Comparison of ENCODE assay signal across 24 mouse cellular contexts in genomic region chr8:119263750-119264149, GRCm38 (mm10).
DNase-seq lines count a peak whose midpoint lies in the region; ATAC-seq lines count a peak whose summit lies in the region.
"Had no signal": no experiment of that assay in that cellular context is flagged by ENCODE, and none has a peak within 500 bp of the region (broad histone marks: within the 10 kb centered on the region; RNA-seq: fewer than 3 reads in every experiment).

No protein-coding gene starts in this region.

- 72% methylated on average over 7 of the region's 7 CpGs for WGBS in neural tube, embryonic 11.5 days
- 91% methylated on average over 7 of the region's 7 CpGs for WGBS in forebrain, embryonic 12.5 days

- H3K4me1 ChIP-seq in neural tube, embryonic 11.5 days (ENCODE audit: control insufficient read depth, insufficient read depth, low read length): no peaks in the 10 kb centered on the region
- no peaks in the 10 kb centered on the region for H3K4me1 ChIP-seq in forebrain, embryonic 12.5 days
- H3K4me1 ChIP-seq: forebrain, embryonic 10.5 days; heart, embryonic 15.5 days; kidney, embryonic 15.5 days; limb, embryonic 10.5 days; liver, embryonic 15.5 days; lung, embryonic 15.5 days had no signal

- H3K9me3 ChIP-seq in neural tube, embryonic 11.5 days (ENCODE audit: control insufficient read depth, low read length): no peaks in the 10 kb centered on the region
- H3K9me3 ChIP-seq in forebrain, embryonic 12.5 days: no peaks in the 10 kb centered on the region
- H3K9me3 ChIP-seq: forebrain, embryonic 10.5 days; heart, embryonic 15.5 days; kidney, embryonic 15.5 days; limb, embryonic 10.5 days; liver, embryonic 15.5 days; lung, embryonic 15.5 days had no signal

- H3K27ac ChIP-seq in neural tube, embryonic 11.5 days (ENCODE audit: low read depth, low read length): no peak overlapping the region
- no peak overlapping the region for H3K27ac ChIP-seq in forebrain, embryonic 12.5 days
- H3K27ac ChIP-seq: forebrain, embryonic 10.5 days; gastrocnemius, adult 2 months; heart, embryonic 15.5 days; kidney, embryonic 15.5 days; left cerebral cortex, adult 2 months; limb, embryonic 10.5 days; liver, embryonic 15.5 days; lung, embryonic 15.5 days had no signal

- DNase-seq in embryo, embryonic 11 days: peak; percentile 18
- DNase-seq in embryo, embryonic 10.5 days (ENCODE audit: low spot score): no peak
- peak; percentile 18 for DNase-seq in neural tube, embryonic 11.5 days (ENCODE audit: low spot score)
- no peak for DNase-seq in neural tube, embryonic 10.5 days (ENCODE audit: extremely low spot score, low spot score)
- peak; percentile 56 for DNase-seq in cerebellum, adult 9-11 months
- peak; percentile 24 for DNase-seq in mesoderm, embryonic 11.5 days (ENCODE audit: low read depth, low spot score)
- DNase-seq in heart, adult 11 months: no peak
- DNase-seq: adrenal gland, postnatal 36 days; gastrocnemius, adult 2 months; heart, postnatal 36 days; kidney, adult 11 months; liver; lung, postnatal 36 days; right cerebral cortex, postnatal 25 days; spleen, adult 18-20 months had no signal

- no peak overlapping the region for H3K4me3 ChIP-seq in neural tube, embryonic 11.5 days (ENCODE audit: low read depth, low read length)
- no peak overlapping the region for H3K4me3 ChIP-seq in forebrain, embryonic 12.5 days (replicated peaks)
- H3K4me3 ChIP-seq: forebrain, embryonic 10.5 days; gastrocnemius, adult 2 months; heart, embryonic 15.5 days; kidney, embryonic 15.5 days; left cerebral cortex, adult 2 months; limb, embryonic 10.5 days; liver, embryonic 15.5 days; lung, embryonic 15.5 days had no signal

- H3K4me2 ChIP-seq in neural tube, embryonic 11.5 days (ENCODE audit: low read depth): no peak overlapping the region
- H3K4me2 ChIP-seq in forebrain, embryonic 12.5 days: no peak overlapping the region
- H3K4me2 ChIP-seq: heart, embryonic 15.5 days; kidney, embryonic 15.5 days; liver, embryonic 15.5 days; lung, embryonic 15.5 days had no signal

- H3K9ac ChIP-seq in neural tube, embryonic 11.5 days (ENCODE audit: low read length): no peak overlapping the region
- H3K9ac ChIP-seq in forebrain, embryonic 12.5 days: no peak overlapping the region
- H3K9ac ChIP-seq: heart, embryonic 15.5 days; kidney, embryonic 15.5 days; liver, embryonic 15.5 days; lung, embryonic 15.5 days had no signal

- ATAC-seq in neural tube, embryonic 11.5 days (ENCODE audit: insufficient read depth, low FRiP score, low TSS enrichment): no peak
- no peak for ATAC-seq in forebrain, embryonic 12.5 days (ENCODE audit: low FRiP score)
- ATAC-seq: midbrain, embryonic 16.5 days had no signal

- H3K27me3 ChIP-seq in neural tube, embryonic 11.5 days (ENCODE audit: control insufficient read depth, insufficient read depth, low read length): no peaks in the 10 kb centered on the region
- H3K27me3 ChIP-seq in forebrain, embryonic 12.5 days: no peaks in the 10 kb centered on the region
- H3K27me3 ChIP-seq: heart, embryonic 15.5 days; kidney, embryonic 15.5 days; liver, embryonic 15.5 days; lung, embryonic 15.5 days had no signal

- H3K36me3 ChIP-seq in neural tube, embryonic 11.5 days (ENCODE audit: control insufficient read depth, insufficient read depth, low read length): no peaks in the 10 kb centered on the region
- no peaks in the 10 kb centered on the region for H3K36me3 ChIP-seq in forebrain, embryonic 12.5 days (replicated peaks)
- H3K36me3 ChIP-seq: forebrain, embryonic 10.5 days; heart, embryonic 15.5 days; kidney, embryonic 15.5 days; limb, embryonic 10.5 days; liver, embryonic 15.5 days; lung, embryonic 15.5 days had no signal

Comparison
In these comparisons a context has a peak if more than half of its experiments do, and no peak if none do; other contexts are left out.
1. DNase-seq: peak in embryo, embryonic 11 days (single experiment), neural tube, embryonic 11.5 days (single experiment), cerebellum, adult 9-11 months (single experiment) and mesoderm, embryonic 11.5 days (single experiment); none in embryo, embryonic 10.5 days (single experiment), neural tube, embryonic 10.5 days (single experiment) and heart, adult 11 months (single experiment).